Comparison of ENCODE assay signal across 9 mouse cellular contexts in the genomic region with DNA sequence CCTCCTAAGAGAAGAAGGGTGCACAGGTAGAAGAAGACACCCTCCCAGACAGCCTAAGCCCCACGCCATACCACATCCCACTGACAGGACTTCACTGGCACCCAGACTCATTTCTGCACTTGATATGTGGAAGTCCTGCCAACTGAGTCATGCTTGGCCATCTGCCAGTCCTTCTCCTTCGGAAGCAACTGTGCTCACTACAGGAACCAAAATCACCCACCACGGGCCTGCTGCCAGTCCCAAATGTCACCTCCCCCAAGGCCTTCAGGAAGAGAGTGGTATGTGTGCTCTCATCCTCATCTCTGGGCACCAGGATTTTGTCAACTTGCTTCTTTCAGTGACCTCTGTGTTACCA. TPM values are rescaled to one million over a fixed set of nuclear protein-coding genes. Genes with fewer than 3 reads are reported as not detected.
A peak's percentile ranks its signal among the peaks of the same experiment; 100 is the strongest.
DNase-seq lines count a peak whose midpoint lies in the region; ATAC-seq and TF ChIP-seq lines count a peak whose summit lies in the region.
"Had no signal": no experiment of that assay in that cellular context is flagged by ENCODE, and none has a peak within 500 bp of the region (broad histone marks: within the 10 kb centered on the region; RNA-seq: fewer than 3 reads in every experiment).

No protein-coding gene starts in this region.

- 0 out of 2 replicates have a peak, but pooled peaks cover under 1% of the 10 kb centered on the region for H3K9me3 ChIP-seq in heart, postnatal 0 days (replicated peaks; ENCODE audit: control insufficient read depth, low read length)

- peak; percentile 48 for ATAC-seq in frontal cortex, adult (ENCODE audit: low TSS enrichment)
- ATAC-seq in heart, postnatal 0 days (ENCODE audit: insufficient read depth, low read depth), result peak; percentile 91
- no peak for ATAC-seq in inflammation-experienced regulatory T-cells, adult 6 months

- H3K27ac ChIP-seq in heart, postnatal 0 days (ENCODE audit: low read depth), result peak overlapping the region; percentile 69
- peak overlapping the region; percentile 24; the same call in 1 of the 2 replicates for H3K27ac ChIP-seq in left cerebral cortex, adult 2 months
- H3K27ac ChIP-seq: limb, embryonic 12.5 days had no signal

- H3K4me2 ChIP-seq in heart, postnatal 0 days (ENCODE audit: low read depth, low read length), result no peak overlapping the region
- H3K4me2 ChIP-seq: limb, embryonic 12.5 days had no signal

- H3K27me3 ChIP-seq in heart, postnatal 0 days (ENCODE audit: control insufficient read depth, insufficient read depth, low read length), result no peaks in the 10 kb centered on the region
- H3K27me3 ChIP-seq: limb, embryonic 12.5 days had no signal

- H3K36me3 ChIP-seq in heart, postnatal 0 days (replicated peaks; ENCODE audit: control insufficient read depth, insufficient read depth, low read length), result no peaks in the 10 kb centered on the region
- H3K36me3 ChIP-seq: limb, embryonic 12.5 days had no signal

- H3K9ac ChIP-seq in heart, postnatal 0 days (replicated peaks; ENCODE audit: low read depth, low read length), result no peak overlapping the region
- H3K9ac ChIP-seq: limb, embryonic 12.5 days had no signal

- H3K4me3 ChIP-seq in heart, postnatal 0 days (ENCODE audit: low read depth, low read length), result no peak overlapping the region
- no peak overlapping the region for H3K4me3 ChIP-seq in left cerebral cortex, adult 2 months
- H3K4me3 ChIP-seq: limb, embryonic 12.5 days had no signal

- peak; percentile 48 for DNase-seq in 3134 (ENCODE audit: extremely low read depth, insufficient read length, low spot score)
- peak; percentile 92 for DNase-seq in adrenal gland, adult 2 months
- peak; percentile 86 for DNase-seq in heart, postnatal 0 days (ENCODE audit: low spot score)
- DNase-seq in left cerebral cortex, adult 2 months (ENCODE audit: extremely low spot score in 1 of 2, low spot score in 2 of 2), result peak; percentile 81 to 86
- DNase-seq in ovary, postnatal 14 days (ENCODE audit: low spot score), result peak; percentile 36
- DNase-seq in urinary bladder, postnatal 4 days (ENCODE audit: low spot score in 2 of 2), result peak; percentile 59 to 68

- H3K4me1 ChIP-seq in heart, postnatal 0 days (ENCODE audit: control insufficient read depth, insufficient read depth), result peaks cover 33% of the 10 kb centered on the region

- TF ChIP-seq CTCF in heart, postnatal 0 days (IDR thresholded peaks at IDR 0.05; ENCODE audit: low read depth), result no peak
- no peak for TF ChIP-seq CTCF in left cerebral cortex, adult 2 months (IDR thresholded peaks at IDR 0.05)

- TF ChIP-seq EP300 in heart, postnatal 0 days (IDR thresholded peaks at IDR 0.05; ENCODE audit: low read depth), result peak; percentile 87

- intact Hi-C loops in left cerebral cortex, adult 2 months (cut with DNase I), result loop anchor here (5.0 kb wide), 1 partner anchor 48 kb away; no protein-coding TSS in a partner anchor

- 10% methylated on average over 3 of the region's 3 CpGs for WGBS in heart, postnatal 0 days

RNA-seq across cellular contexts. Expression of gene Nos1ap, which starts 34.7 kb away (rescaled TPM):
- 10 to 100 TPM; 22.0 to 24.1 TPM for total RNA-seq in adrenal gland, adult 2 months (2021)
- 44.8 and 49.3 TPM in 2 replicates for polyA plus RNA-seq in adrenal gland, adult 2 months (2012; rRNA removed)
- total RNA-seq in heart, postnatal 0 days (2014; rRNA removed; ENCODE audit: low replicate concordance), result 0.99 and 22.1 TPM in 2 replicates
- polyA plus RNA-seq in heart, postnatal 0 days (2015; fragmentation: Nextera tagmentation; extraction: Ambion mirVana), result 7.7 and 10.3 TPM in 2 replicates
- total RNA-seq in left cerebral cortex, adult 2 months (2021), result 100 to 1,000 TPM; 197 to 233 TPM
- not detected for polyA plus RNA-seq in inflammation-experienced regulatory T-cells, adult 6 months (2017; shearing (Covaris generic))

Comparison
In these comparisons a context has a peak if more than half of its experiments do, and no peak if none do; other contexts are left out.
1. DNase-seq: peak in every context shown above with its lines; median percentile 92 in adrenal gland, adult 2 months; 86 in heart, postnatal 0 days; 84 in left cerebral cortex, adult 2 months; 64 in urinary bladder, postnatal 4 days; 48 in 3134; 36 in ovary, postnatal 14 days.